ENCODE assay signal across 27 mouse cellular contexts in the genomic region with DNA sequence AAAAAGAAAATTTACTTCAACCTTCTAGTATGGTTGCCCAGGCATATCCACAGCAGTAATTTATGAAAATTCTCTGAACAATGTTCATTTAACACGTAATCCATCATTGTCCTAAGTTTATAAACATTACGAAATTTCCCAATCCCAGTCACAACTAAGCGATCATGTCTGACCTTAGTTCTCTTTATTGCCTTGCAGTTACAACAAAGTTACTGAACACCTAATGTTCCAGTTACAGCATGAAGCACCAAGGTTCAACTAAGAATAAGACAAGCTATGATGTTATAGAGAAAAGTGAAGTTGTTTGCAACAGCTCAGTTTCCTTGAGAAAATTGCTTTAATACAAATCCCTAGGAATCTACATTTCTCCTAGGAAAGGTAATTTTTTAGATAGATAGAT. TPM values are rescaled to one million over a fixed set of nuclear protein-coding genes. Genes with fewer than 3 reads are reported as not detected.
A peak's percentile ranks its signal among the peaks of the same experiment; 100 is the strongest.
DNase-seq lines count a peak whose midpoint lies in the region; ATAC-seq and TF ChIP-seq lines count a peak whose summit lies in the region.
"Had no signal": no experiment of that assay in that cellular context is flagged by ENCODE, and none has a peak within 500 bp of the region (broad histone marks: within the 10 kb centered on the region; RNA-seq: fewer than 3 reads in every experiment).

No protein-coding gene starts in this region.

- H3K9ac ChIP-seq in kidney, postnatal 0 days (ENCODE audit: low read depth, low read length), result no peak overlapping the region
- H3K9ac ChIP-seq in kidney, embryonic 16.5 days (replicated peaks; ENCODE audit: low read length), result no peak overlapping the region
- H3K9ac ChIP-seq in liver, postnatal 0 days (replicated peaks), result no peak overlapping the region
- H3K9ac ChIP-seq in liver, embryonic 12.5 days, result no peak overlapping the region
- H3K9ac ChIP-seq: embryonic facial prominence, embryonic 12.5 days; forebrain, embryonic 13.5 days; forebrain, embryonic 15.5 days had no signal

- no peak for TF ChIP-seq CTCF in kidney, adult 2 months (conservative IDR thresholded peaks at IDR 0.05; ENCODE audit: insufficient read depth, insufficient read length, low read depth, low read length)
- TF ChIP-seq CTCF in kidney, postnatal 0 days (IDR thresholded peaks at IDR 0.05; ENCODE audit: low read depth), result no peak
- no peak for TF ChIP-seq CTCF in liver, postnatal 0 days (IDR thresholded peaks at IDR 0.05; ENCODE audit: low read depth)

- no peak for TF ChIP-seq EP300 in liver, postnatal 0 days (IDR thresholded peaks at IDR 0.05; ENCODE audit: low read depth)

- no peaks in the 10 kb centered on the region for H3K36me3 ChIP-seq in kidney, adult 2 months (ENCODE audit: control insufficient read depth, insufficient read depth, low read length)
- no peaks in the 10 kb centered on the region for H3K36me3 ChIP-seq in kidney, postnatal 0 days (ENCODE audit: insufficient read depth, low read length)
- no peaks in the 10 kb centered on the region for H3K36me3 ChIP-seq in kidney, embryonic 16.5 days (ENCODE audit: insufficient read depth, low read length)
- no peaks in the 10 kb centered on the region for H3K36me3 ChIP-seq in liver, postnatal 0 days (replicated peaks; ENCODE audit: insufficient read depth, low read length)
- no peaks in the 10 kb centered on the region for H3K36me3 ChIP-seq in liver, embryonic 12.5 days
- H3K36me3 ChIP-seq: embryonic facial prominence, embryonic 10.5 days; embryonic facial prominence, embryonic 12.5 days; forebrain, embryonic 15.5 days; G1E had no signal

- no peak overlapping the region for H3K4me2 ChIP-seq in kidney, postnatal 0 days (ENCODE audit: low read length)
- no peak overlapping the region for H3K4me2 ChIP-seq in kidney, embryonic 16.5 days (replicated peaks; ENCODE audit: low read depth, low read length)
- H3K4me2 ChIP-seq in liver, postnatal 0 days (ENCODE audit: low read depth, low read length), result no peak overlapping the region
- no peak overlapping the region for H3K4me2 ChIP-seq in liver, embryonic 12.5 days
- H3K4me2 ChIP-seq: embryonic facial prominence, embryonic 12.5 days; forebrain, embryonic 13.5 days; forebrain, embryonic 15.5 days had no signal

- DNase-seq in kidney, adult 2 months, result peak; percentile 72
- DNase-seq in kidney, postnatal 14 days, result no peak
- DNase-seq in kidney, postnatal 0 days (ENCODE audit: low spot score), result no peak
- DNase-seq in liver, postnatal 0 days, result no peak
- DNase-seq: adrenal gland, adult 8-10 months; adrenal gland, postnatal 14 days; adrenal gland, postnatal 36 days; B cell, adult 2 months; cerebellum, adult 11-12 months; cerebellum, adult 2 months; cerebellum, adult 9-10 months; cerebellum, postnatal 10 days; cerebellum, postnatal 25 days had no signal

- no peak overlapping the region for H3K27ac ChIP-seq in kidney, adult 2 months (ENCODE audit: insufficient read depth, low read depth, low read length)
- H3K27ac ChIP-seq in kidney, postnatal 0 days, result no peak overlapping the region
- no peak overlapping the region for H3K27ac ChIP-seq in kidney, embryonic 16.5 days (ENCODE audit: low read length)
- H3K27ac ChIP-seq in liver, postnatal 0 days (ENCODE audit: low read depth), result no peak overlapping the region
- no peak overlapping the region for H3K27ac ChIP-seq in liver, embryonic 12.5 days
- H3K27ac ChIP-seq: embryonic facial prominence, embryonic 10.5 days; embryonic facial prominence, embryonic 12.5 days; forebrain, embryonic 13.5 days; forebrain, embryonic 15.5 days had no signal

- WGBS in kidney, adult 2 months, result 52% methylated on average over 3 of the region's 3 CpGs
- 81% methylated on average over 3 of the region's 3 CpGs for WGBS in kidney, postnatal 0 days
- WGBS in kidney, embryonic 16.5 days, result 86% methylated on average over 3 of the region's 3 CpGs
- 57% methylated on average over 3 of the region's 3 CpGs for WGBS in liver, postnatal 0 days (ENCODE audit: insufficient replicate concordance)
- WGBS in liver, embryonic 12.5 days (ENCODE audit: insufficient replicate concordance), result 54% methylated on average over 3 of the region's 3 CpGs

- no peaks in the 10 kb centered on the region for H3K9me3 ChIP-seq in kidney, postnatal 0 days (replicated peaks; ENCODE audit: low read length)
- H3K9me3 ChIP-seq in kidney, embryonic 16.5 days (ENCODE audit: low read length), result no peaks in the 10 kb centered on the region
- no peaks in the 10 kb centered on the region for H3K9me3 ChIP-seq in liver, postnatal 0 days (ENCODE audit: low read length)
- H3K9me3 ChIP-seq in liver, embryonic 12.5 days (replicated peaks), result 0 out of 2 replicates have a peak, but pooled peaks cover 4% of the 10 kb centered on the region
- H3K9me3 ChIP-seq: embryonic facial prominence, embryonic 10.5 days; embryonic facial prominence, embryonic 12.5 days; forebrain, embryonic 13.5 days; forebrain, embryonic 15.5 days; G1E had no signal

- ATAC-seq in kidney, postnatal 0 days (replicated peaks; ENCODE audit: low FRiP score, low read depth), result 0 out of 2 replicates have a peak, but pooled peaks have one; percentile 36
- no peak for ATAC-seq in kidney, embryonic 16.5 days (ENCODE audit: low FRiP score, low TSS enrichment)
- peak; percentile 38; the same call in 1 of the 2 replicates for ATAC-seq in liver, postnatal 0 days
- ATAC-seq in liver, embryonic 12.5 days, result no peak
- ATAC-seq: activated CD4-positive, CD25-positive, alpha-beta regulatory T cell, adult 4 months; CD4-positive, CD25-positive, alpha-beta regulatory T cell, adult 4 months; forebrain, embryonic 13.5 days; forebrain, embryonic 15.5 days; Patski had no signal

- no peaks in the 10 kb centered on the region for H3K27me3 ChIP-seq in kidney, adult 2 months (replicated peaks; ENCODE audit: control insufficient read depth, insufficient read depth, low read length)
- H3K27me3 ChIP-seq in kidney, postnatal 0 days (ENCODE audit: insufficient read depth, low read length), result no peaks in the 10 kb centered on the region
- no peaks in the 10 kb centered on the region for H3K27me3 ChIP-seq in kidney, embryonic 16.5 days (ENCODE audit: insufficient read depth, low read length)
- H3K27me3 ChIP-seq in liver, postnatal 0 days (ENCODE audit: insufficient read depth, low read length), result no peaks in the 10 kb centered on the region
- no peaks in the 10 kb centered on the region for H3K27me3 ChIP-seq in liver, embryonic 12.5 days (replicated peaks)
- H3K27me3 ChIP-seq: CH12.LX; embryonic facial prominence, embryonic 12.5 days; forebrain, embryonic 13.5 days; forebrain, embryonic 15.5 days; Patski had no signal

- no peak for TF ChIP-seq POLR2A in kidney, adult 2 months (IDR thresholded peaks at IDR 0.05; ENCODE audit: low read depth, low read length)

- H3K4me1 ChIP-seq in kidney, adult 2 months (ENCODE audit: control insufficient read depth, insufficient read depth, low read length), result no peaks in the 10 kb centered on the region
- no peaks in the 10 kb centered on the region for H3K4me1 ChIP-seq in kidney, postnatal 0 days (replicated peaks; ENCODE audit: insufficient read depth, low read length)
- H3K4me1 ChIP-seq in kidney, embryonic 16.5 days (ENCODE audit: insufficient read depth, low read length), result no peaks in the 10 kb centered on the region
- no peaks in the 10 kb centered on the region for H3K4me1 ChIP-seq in liver, postnatal 0 days (ENCODE audit: insufficient read depth)
- H3K4me1 ChIP-seq in liver, embryonic 12.5 days, result no peaks in the 10 kb centered on the region
- H3K4me1 ChIP-seq: embryonic facial prominence, embryonic 10.5 days; embryonic facial prominence, embryonic 12.5 days; forebrain, embryonic 13.5 days; forebrain, embryonic 15.5 days had no signal

- no peak overlapping the region for H3K4me3 ChIP-seq in kidney, adult 2 months (ENCODE audit: insufficient read depth, low read depth, low read length)
- no peak overlapping the region for H3K4me3 ChIP-seq in kidney, postnatal 0 days (replicated peaks; ENCODE audit: low read depth, low read length)
- no peak overlapping the region for H3K4me3 ChIP-seq in kidney, embryonic 16.5 days (ENCODE audit: low read length)
- H3K4me3 ChIP-seq in liver, postnatal 0 days (ENCODE audit: low read depth, low read length), result no peak overlapping the region
- no peak overlapping the region for H3K4me3 ChIP-seq in liver, embryonic 12.5 days
- H3K4me3 ChIP-seq: embryonic facial prominence, embryonic 10.5 days; embryonic facial prominence, embryonic 12.5 days; forebrain, embryonic 13.5 days; forebrain, embryonic 15.5 days had no signal

RNA-seq across cellular contexts. Expression of gene Gm6614, which starts 10.5 kb away (rescaled TPM):
- polyA plus RNA-seq in kidney, adult 2 months (2012; rRNA removed), result 0.06 and 0.08 TPM in 2 replicates
- polyA plus RNA-seq in kidney, postnatal 0 days (2015; fragmentation: Nextera tagmentation; extraction: Ambion mirVana), result not detected in 2 replicates
- not detected in 2 replicates for polyA plus RNA-seq in kidney, embryonic 16.5 days (2015; fragmentation: Nextera tagmentation; extraction: Ambion mirVana)
- not detected in 2 replicates for polyA plus RNA-seq in liver, postnatal 0 days (2015; fragmentation: Nextera tagmentation; extraction: Ambion mirVana)
- polyA plus RNA-seq in liver, embryonic 12.5 days (2016; fragmentation: Nextera tagmentation; extraction: Ambion mirVana), result not detected in 2 replicates
- polyA plus RNA-seq: activated CD4-positive, CD25-positive, alpha-beta regulatory T cell, adult 4 months; CD4-positive, CD25-positive, alpha-beta regulatory T cell, adult 4 months; cerebellum, adult 2 months; cortical plate, adult 2 months; embryonic facial prominence, embryonic 12.5 days; embryonic facial prominence, embryonic 14.5 days; forebrain, embryonic 11.5 days; forebrain, embryonic 13.5 days; forebrain, embryonic 15.5 days; G1E had no signal

Comparison
In these comparisons a context has a peak if more than half of its experiments do, and no peak if none do; other contexts are left out.
1. ATAC-seq: peak in kidney, postnatal 0 days (single experiment) and liver, postnatal 0 days (single experiment); none in kidney, embryonic 16.5 days (single experiment) and liver, embryonic 12.5 days (single experiment).